Mouse (Mus musculus): ENCODE results near the gene Pofut2. TPM values are rescaled to one million over a fixed set of nuclear protein-coding genes. Genes with fewer than 3 reads are reported as not detected.

Pofut2 gene
- polyA plus RNA-seq (2017; shearing (Covaris generic)), result 10 to 100 TPM; 44.5 to 50.1 TPM

GRCm38 (mm10) chr10:77258704-77259621, at the start of gene Pofut2:
Gene Pofut2 (plus strand): TSS chr10:77259218.

Other genes with a start within 250 kb of the Pofut2 start
- 10 to 100 TPM; 37.3 to 41.3 TPM for gene Slc19a1, start 227.0 kb upstream of the Pofut2 start, polyA plus RNA-seq (2017; shearing (Covaris generic))
- gene Col18a1, start 92.7 kb upstream of the Pofut2 start, polyA plus RNA-seq (2017; shearing (Covaris generic)), result 1 to 10 TPM in 1 of 2 experiments, under 1 TPM in 1; 0.39 to 2.2 TPM
- gene Adarb1, start 159.1 kb downstream of the Pofut2 start, polyA plus RNA-seq (2017; shearing (Covaris generic)), result 1 to 10 TPM; 1.5 to 6.0 TPM

Measured in inflammation-experienced regulatory T-cells (primary cell).